Mouse (Mus musculus) brown adipose tissue, adult 24 weeks (tissue): ENCODE data around the gene Slc9a1. TPM values are rescaled to one million over a fixed set of nuclear protein-coding genes. Genes with fewer than 3 reads are reported as not detected.

ENCODE experiments used
- H3K27ac ChIP-seq: fragments of 200-500 bp; replicated peaks from 2 replicates; pipeline ENCODE4 v1.5.1; 2012; ENCODE audit warnings: low read depth, mild to moderate bottlenecking, low read length
- H3K4me1 ChIP-seq: fragments of 200-500 bp; 2 replicates; pipeline ENCODE4 v1.6.1; 2012; ENCODE audit warnings: low read length, mixed read lengths; ENCODE audit not compliant: control insufficient read depth, insufficient read depth, insufficient read length
- H3K4me3 ChIP-seq: fragments of 200-500 bp; 2 replicates; pipeline ENCODE4 v1.5.1; 2012; ENCODE audit warnings: low read depth, mild to moderate bottlenecking, low read length, moderate library complexity; ENCODE audit not compliant: insufficient read depth
- polyA plus RNA-seq: library from polyadenylated mRNA; stranded (reverse); fragments of >200 nt; gene quantifications from 2 replicates; pipeline ENCODE4 v1.2.4, GENCODE M21; 2012; ENCODE audit not compliant: missing spikeins, insufficient read depth, insufficient read length

The Slc9a1 gene
- 8.6 and 10.3 TPM in 2 replicates for polyA plus RNA-seq

DNA sequence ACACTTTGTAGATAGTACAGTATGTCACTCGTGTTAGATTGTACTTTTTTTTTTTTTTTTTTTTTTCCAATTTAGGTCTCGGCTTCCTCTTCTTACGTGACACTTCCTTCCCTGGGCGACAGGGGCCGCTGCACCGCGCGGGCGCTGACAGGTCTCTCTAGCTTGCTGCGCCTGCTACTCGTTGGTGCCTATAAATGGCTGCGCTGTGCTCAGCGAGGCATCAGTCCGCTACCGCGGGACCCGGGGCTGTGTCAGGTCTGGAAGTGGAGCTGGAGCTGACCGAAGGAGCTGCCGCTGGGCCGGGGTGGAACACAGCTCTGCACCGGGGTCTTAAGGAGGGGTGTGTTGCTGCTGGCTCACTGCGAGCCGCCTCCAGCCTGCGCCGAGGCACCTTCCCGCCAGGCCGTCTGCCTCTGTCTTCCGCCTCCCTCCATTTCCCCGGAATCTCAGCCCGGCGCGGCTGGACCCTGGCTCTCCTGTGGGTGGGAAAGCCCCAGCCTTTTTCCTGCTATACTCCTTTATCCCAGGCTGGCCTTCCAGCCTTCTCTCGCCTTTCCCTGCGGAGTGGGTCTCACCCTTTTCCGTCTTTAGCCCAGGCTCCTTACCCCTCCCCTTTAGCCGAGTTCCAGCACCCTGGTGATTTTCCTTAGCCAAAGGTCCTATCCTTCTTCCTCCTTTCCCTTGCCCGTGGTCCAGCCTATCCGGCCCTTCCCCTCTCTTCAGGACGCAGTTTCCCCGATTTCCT is at the start of gene Slc9a1:
TSS of gene Slc9a1 (plus strand) at position 154 of the 745 bp plus-strand sequence.
- H3K27ac ChIP-seq: peak within 1 kb of the TSS; percentile 86
- peak within 1 kb of the TSS; percentile 84 for H3K4me3 ChIP-seq
- H3K4me1 ChIP-seq: peaks cover 31% of the 10 kb centered on the region

DNA sequence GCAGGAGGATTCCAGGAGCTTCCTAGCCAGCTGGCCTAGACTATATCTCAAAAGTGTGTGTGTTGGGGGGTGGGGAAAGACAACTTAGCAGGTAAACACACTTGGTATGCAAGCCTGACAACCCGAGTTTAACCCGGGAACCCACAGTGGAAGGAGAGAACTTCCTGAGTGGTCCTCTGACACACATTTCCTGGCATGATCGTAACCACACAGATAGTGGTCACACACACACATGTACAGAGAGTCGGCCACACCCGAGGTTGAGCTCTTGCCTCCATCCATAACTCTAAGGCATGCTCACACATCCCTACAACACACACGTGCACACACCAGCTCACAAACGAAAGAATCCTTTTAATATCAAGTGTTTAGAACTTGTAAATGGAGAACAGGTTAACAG is 41.4 kb upstream of the Slc9a1 start:
- Histone ChIP-seq H3K27ac (no peak overlapping the region), H3K4me1 (no peaks in the 10 kb centered on the region), H3K4me3 (no peak overlapping the region)

DNA sequence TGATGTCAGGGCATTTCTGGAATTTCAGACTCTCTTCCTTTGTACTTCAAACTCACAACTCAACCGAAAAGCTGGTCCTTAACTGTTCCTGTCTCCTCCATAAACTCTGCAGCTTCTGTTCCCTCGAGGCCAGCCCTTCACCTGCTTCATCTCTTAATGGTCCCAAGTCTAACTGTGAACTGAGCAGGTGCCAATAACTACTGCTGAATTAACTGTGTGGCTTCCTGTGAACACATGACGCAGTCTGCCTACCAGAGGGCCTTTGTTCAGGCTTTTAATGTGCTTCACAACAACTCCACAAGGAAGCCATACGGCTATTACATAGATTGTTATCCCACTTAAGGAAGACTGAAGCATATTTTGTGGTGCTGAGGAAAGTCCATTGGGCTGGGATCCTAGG is 39.2 kb upstream of the Slc9a1 start:
- H3K4me1 ChIP-seq: no peaks in the 10 kb centered on the region; the same call in 1 of the 2 replicates
- H3K4me3 ChIP-seq: no peak overlapping the region
- H3K27ac ChIP-seq: no peak overlapping the region

DNA sequence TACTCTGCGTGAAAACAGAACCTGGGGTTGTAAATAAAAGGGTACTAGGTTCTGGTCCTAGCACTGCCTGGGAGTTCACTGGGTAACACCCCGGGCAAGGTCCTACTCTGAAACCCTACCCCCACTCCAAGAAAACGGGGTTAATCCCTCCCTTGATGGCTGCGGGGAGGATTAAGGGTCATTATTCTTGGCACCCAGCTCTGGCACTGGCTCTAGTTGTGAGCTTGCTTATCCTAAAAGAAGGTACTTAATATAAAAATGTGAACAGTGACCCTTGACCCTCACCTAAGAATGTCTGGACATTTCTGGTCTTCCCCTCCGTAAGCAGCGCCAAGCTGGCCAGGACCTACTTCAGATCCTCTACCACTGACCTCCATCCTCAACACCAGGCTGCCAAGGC is 36.2 kb upstream of the Slc9a1 start:
- H3K27ac ChIP-seq: no peak overlapping the region
- no peaks in the 10 kb centered on the region; the same call in 1 of the 2 replicates for H3K4me1 ChIP-seq
- no peak overlapping the region for H3K4me3 ChIP-seq

DNA sequence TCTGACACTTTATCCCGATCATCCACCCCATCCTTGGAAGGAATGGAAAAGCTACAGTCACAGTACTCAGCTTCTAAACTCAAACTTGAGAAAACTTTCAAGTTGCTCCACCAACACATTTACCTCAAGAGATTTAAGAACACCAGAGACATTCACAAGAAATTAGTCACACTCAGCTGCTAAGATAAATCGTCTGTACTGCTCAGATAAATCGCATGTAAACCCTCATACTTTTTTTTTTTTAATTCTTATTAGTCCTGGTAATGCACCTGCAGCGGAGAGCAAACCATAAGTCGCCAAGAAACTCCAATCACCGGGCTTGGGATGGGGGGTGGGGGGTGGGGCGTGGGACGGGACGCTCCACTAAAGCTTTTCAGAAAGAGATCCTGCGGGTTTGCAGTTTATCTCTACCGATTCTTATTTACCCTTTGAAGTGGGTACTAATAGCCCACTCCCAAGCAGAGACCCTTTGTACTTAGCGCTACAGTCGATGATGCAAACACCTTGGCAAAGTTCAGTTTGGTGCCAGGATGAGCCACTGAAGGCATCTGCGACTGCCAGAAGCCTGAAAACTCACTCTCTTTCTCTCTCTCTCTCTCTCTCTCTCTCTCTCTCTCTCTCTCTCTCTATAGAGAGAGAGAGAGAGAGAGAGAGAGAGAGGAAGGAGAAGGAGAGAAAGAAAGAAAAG is 31.5 kb upstream of the Slc9a1 start:
- Histone ChIP-seq H3K4me1 (no peaks in the 10 kb centered on the region; the same call in 1 of the 2 replicates), H3K4me3 (peak overlapping the region; percentile 74), H3K27ac (no peak overlapping the region)

DNA sequence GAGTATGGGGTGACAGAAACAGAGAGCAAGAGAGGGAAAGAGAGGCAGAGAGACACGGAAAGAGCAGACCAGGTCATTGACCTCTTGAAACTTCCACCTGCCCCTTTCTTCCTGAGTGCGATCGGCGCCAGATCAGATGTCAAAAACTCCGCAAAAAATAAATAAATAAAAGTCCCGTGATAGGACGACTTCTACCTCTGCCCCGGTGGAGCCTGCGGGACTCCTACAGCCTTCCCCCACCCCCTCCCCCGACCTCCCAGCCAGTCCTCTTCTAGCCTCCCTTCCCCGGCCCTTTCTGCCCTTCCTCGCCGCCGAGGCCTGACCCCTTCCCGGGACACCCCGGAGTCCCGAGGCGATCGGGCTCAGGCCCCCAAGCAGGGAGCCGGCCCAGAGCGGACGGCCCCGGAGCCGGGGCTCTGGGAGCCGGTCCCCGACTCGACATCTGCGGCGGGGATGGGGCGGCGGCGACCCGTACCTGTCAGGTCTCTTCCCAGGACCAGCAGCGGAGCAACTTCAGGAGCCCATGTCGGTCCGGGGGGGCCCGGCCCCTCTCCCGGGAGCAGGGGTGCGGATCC is 30.9 kb upstream of the Slc9a1 start:
- Histone ChIP-seq H3K4me3 (peak overlapping the region; percentile 74), H3K4me1 (no peaks in the 10 kb centered on the region; the same call in 1 of the 2 replicates), H3K27ac (no peak overlapping the region)

DNA sequence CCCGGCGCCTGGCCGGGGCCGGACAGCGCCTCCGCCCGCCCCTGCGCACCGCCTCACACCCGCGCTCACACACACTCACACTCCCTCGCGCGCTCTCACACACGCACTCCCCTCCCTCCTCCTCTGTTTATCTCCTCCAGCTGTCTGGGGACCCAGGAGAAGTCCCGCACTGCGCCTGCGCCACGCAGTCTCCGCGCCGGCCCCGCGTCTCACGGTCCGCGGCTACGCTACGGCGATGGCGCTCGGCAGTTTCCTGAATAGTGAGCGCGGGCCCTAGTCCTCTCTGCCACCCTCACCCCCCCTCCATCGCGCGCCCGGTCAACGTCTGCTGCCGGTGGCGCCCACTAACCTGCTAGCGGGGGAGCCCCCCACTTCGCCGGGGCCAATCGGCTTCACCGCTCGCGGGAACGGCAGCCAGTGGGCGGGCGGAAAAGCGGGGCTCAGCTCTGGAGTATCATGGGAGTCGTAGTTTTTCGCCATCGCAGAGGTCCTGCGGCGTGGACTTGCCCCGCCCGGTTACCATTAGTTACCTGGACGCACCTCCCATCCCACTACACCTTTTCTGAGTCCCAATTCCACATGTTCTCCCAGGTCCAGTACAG is 30.3 kb upstream of the Slc9a1 start:
- H3K27ac ChIP-seq: no peak overlapping the region
- peak overlapping the region; percentile 74 for H3K4me3 ChIP-seq
- no peaks in the 10 kb centered on the region for H3K4me1 ChIP-seq

DNA sequence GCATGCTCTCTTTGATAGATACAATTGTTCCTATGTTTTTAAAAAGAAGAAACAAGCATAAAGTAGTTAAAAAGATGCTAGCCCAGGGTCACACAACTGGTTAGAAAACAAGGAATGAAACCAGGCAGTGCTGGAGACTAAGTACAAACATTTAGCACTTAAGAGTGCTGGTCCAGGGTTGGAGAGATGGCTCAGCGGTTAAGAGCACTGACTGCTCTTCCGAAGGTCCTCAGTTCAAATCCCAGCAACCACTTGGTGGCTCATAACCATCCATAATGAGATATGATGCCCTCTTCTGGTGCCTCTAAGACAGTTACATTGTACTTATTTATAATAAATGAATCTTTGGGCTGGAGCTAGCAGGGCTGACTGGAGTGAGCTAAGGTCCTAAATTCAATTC is 29.3 kb upstream of the Slc9a1 start:
- no peaks in the 10 kb centered on the region for H3K4me1 ChIP-seq
- H3K27ac ChIP-seq: no peak overlapping the region
- H3K4me3 ChIP-seq: no peak overlapping the region

DNA sequence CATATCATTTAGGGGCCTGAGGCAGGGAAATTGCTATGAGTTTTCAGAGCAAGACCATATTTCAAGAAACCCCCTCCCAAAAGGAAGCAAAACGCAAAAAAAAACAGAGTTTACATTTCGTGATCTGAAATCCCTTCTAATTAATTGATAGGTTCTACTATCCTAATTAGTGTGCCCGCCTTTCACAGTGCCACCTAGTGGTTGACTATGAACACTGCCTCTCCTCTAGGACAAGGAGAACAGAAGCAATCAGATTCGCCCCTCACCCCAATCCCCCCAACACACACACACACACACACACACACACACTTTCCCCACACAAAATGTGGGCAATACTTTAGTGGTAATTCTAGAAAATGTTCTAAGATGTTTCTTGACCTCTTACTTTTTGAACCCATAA is 25.4 kb upstream of the Slc9a1 start:
- H3K27ac ChIP-seq: no peak overlapping the region
- no peaks in the 10 kb centered on the region for H3K4me1 ChIP-seq
- H3K4me3 ChIP-seq: no peak overlapping the region

DNA sequence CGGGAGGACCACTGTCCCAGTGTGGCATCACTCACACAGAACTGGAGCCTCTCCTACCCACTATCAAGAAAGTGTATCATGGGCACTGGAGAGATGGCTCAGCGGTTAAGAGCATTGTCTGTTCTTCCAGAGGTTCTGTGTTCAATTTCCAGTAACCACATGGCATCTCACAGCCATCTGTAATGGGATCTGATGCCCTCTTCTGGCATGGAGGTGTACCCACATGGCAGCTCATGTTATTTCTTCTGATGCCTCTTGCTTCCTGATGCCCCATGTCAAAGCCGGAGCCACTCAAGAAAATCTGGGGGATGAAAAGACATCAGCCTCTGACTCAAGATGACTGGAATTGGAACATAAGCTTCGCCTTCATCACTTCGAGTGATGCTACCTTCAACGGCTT is 23.8 kb upstream of the Slc9a1 start:
- no peak overlapping the region for H3K27ac ChIP-seq
- no peak overlapping the region for H3K4me3 ChIP-seq
- H3K4me1 ChIP-seq: no peaks in the 10 kb centered on the region

DNA sequence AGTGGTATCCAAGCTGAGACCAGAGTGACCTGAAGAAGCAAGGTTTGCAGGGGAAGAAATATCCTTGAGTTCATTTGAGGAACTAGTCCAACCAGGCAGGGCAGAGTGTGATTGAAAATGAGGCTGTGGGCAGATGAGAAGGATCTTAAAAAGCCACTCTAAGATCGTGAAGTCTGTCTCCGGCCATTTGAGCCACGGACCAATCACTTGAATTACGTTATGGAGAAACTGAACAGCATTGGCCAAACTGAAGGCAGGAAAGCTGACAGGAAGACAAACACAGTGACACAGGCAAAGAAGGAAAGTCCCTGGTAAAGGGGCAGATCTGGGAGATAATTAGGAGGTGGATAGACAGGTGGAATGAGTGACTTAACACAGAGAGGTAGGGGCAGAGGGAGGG is 22.9 kb upstream of the Slc9a1 start:
- Histone ChIP-seq H3K4me3 (no peak overlapping the region), H3K27ac (no peak overlapping the region), H3K4me1 (no peaks in the 10 kb centered on the region)

DNA sequence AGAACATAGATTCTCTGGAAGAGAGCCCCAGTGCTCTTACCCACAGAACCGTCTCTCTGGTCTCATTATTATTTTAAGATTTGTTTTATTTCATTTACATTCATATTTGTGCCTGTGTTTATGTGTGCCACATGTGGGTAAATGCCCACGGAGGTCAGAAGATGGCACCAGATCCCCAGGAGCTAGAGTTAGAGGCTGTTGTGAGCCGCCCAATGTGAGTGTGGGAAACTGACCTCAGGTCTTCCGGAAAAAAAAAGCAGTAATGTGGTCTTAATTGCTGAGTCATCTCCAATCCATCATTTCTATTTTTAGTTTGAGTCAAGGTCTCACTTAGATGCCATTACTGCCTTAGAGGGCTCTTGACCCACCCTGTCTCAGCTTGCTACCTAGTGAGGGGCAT is 21.9 kb upstream of the Slc9a1 start:
- Histone ChIP-seq H3K27ac (no peak overlapping the region), H3K4me1 (no peaks in the 10 kb centered on the region), H3K4me3 (no peak overlapping the region)

DNA sequence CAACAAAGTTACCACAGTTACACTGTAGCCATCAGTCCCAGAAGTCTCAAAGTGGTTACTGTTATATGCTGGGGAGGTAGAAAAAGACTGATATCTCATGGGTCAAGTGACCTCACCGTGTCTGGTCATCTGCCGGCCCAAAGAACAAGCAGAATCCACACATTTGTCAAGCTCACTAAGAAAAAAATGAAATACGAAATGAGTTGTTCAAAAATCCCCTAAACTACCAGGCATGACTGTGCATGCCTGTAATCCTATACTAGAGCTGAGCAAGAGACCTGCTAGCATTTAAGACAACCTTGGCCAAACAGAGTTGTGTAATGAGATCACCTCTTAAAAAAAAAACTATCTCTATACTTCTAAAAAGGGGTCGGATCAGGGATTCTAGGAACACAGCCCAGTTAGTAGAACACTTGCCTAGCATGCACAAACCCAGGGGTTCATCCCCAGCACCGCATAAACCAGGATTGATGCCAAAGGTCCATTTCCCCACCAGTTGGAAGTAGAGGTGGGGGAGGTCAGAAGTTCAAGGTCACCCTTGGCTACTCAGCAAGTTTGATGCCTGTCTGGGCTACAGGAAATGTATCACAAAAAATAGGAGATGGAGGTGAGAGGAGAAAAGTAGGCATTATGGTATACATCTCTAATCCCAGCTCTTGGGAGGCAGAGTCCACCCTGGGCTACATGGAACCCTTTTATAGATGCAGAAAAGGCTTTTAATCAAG is 21.3 kb upstream of the Slc9a1 start:
- H3K27ac ChIP-seq: no peak overlapping the region

DNA sequence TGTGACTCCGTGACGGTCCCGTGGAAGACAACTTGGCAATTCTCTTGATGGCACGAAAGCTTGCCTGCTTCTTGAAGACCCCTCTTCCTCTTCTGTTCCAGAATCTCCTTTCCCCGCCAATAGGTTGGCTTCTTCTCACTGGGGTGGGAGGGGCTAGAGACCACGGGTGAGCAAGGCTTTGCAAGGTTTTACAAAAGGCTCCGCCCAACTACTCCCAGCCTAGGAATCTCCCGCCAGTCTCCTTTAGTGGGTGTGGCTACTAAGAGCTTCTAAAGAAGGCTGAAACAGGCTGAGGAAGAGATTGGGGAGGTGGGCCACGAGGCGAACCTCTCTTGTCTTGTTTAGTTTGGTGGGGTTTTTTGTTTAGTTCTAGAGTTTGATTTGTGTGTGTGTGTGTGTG is 16.7 kb upstream of the Slc9a1 start:
- Histone ChIP-seq H3K27ac (no peak overlapping the region), H3K4me3 (no peak overlapping the region), H3K4me1 (no peaks in the 10 kb centered on the region)

More for the DNA sequence above, 21.3 kb upstream of the Slc9a1 start:
- Histone ChIP-seq H3K4me1 (no peaks in the 10 kb centered on the region), H3K4me3 (no peak overlapping the region)
